Mouse (Mus musculus): ENCODE measurements at regions not wholly inside any gene's neighbourhood (a gene's known extent, or its start where the extent isn't known, plus 50 kb on each side); places are given as distances from the start of the nearest gene placed in this dataset.

DNA sequence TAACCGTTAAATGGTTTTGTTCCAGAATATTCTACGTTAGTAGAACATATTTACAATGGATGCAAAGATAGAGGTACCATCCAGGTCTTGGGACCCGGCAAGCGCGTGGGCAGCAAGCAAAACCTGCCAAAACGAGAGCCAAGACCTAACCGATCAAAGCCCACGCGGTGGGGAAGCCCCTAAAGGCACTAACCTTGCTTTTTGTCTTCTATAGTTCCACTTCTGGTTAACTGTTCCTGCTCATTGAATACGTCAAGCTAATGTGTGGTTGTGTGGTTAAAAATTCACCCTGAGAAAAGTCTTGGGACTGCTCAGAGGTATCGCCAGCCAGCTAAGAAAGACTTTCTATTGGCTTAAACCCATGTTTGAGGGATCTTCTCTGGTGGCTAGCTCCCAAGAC is 55.9 kb upstream of the Cand1 start:
- Histone ChIP-seq H3K4me3 (ENCODE audit: insufficient read depth, poor library complexity, severe bottlenecking) (no peak overlapping the region), H3K79me3 (ENCODE audit: low read depth) (no peaks in the 10 kb centered on the region), H3K36me3 (ENCODE audit: control insufficient read depth, insufficient read depth) (no peaks in the 10 kb centered on the region), H3K79me2 (ENCODE audit: control insufficient read depth, insufficient read depth) (no peaks in the 10 kb centered on the region), H3K27me3 (ENCODE audit: control insufficient read depth, insufficient read depth, insufficient read length) (no peaks in the 10 kb centered on the region), H3ac (ENCODE audit: control insufficient read depth, insufficient read length, low read depth) (no peak overlapping the region)
- TF ChIP-seq CTCF (IDR thresholded peaks at IDR 0.05; ENCODE audit: control insufficient read depth, insufficient read depth, insufficient read length) (no peak), USF1 (IDR thresholded peaks at IDR 0.05; ENCODE audit: low read depth) (no peak), MAX (IDR thresholded peaks at IDR 0.05) (no peak), MYOD1 (IDR thresholded peaks at IDR 0.05; ENCODE audit: control insufficient read depth, insufficient read length, low read depth) (no peak), FOSL1 (IDR thresholded peaks at IDR 0.05; ENCODE audit: insufficient read depth, low read length, poor library complexity, severe bottlenecking) (no peak), MYOG (IDR thresholded peaks at IDR 0.05; ENCODE audit: control insufficient read depth, extremely low read depth, insufficient read length) (no peak), CEBPB (IDR thresholded peaks at IDR 0.05; ENCODE audit: low read depth) (no peak)

GRCm38 (mm10) chr10:119294454-119295149 is 54.7 kb upstream of the Cand1 start:
- TF ChIP-seq CTCF (IDR thresholded peaks at IDR 0.05; ENCODE audit: control insufficient read depth, insufficient read depth, insufficient read length) (peak; percentile 33), CEBPB (IDR thresholded peaks at IDR 0.05; ENCODE audit: low read depth) (no peak)
- no peaks in the 10 kb centered on the region for H3K79me2 ChIP-seq (ENCODE audit: control insufficient read depth, insufficient read depth)
- H3ac ChIP-seq (ENCODE audit: control insufficient read depth, insufficient read length, low read depth): no peak overlapping the region
- no peak overlapping the region for H3K4me3 ChIP-seq (ENCODE audit: insufficient read depth, poor library complexity, severe bottlenecking)
- H3K27me3 ChIP-seq (ENCODE audit: control insufficient read depth, insufficient read depth, insufficient read length): no peaks in the 10 kb centered on the region
- H3K36me3 ChIP-seq (ENCODE audit: control insufficient read depth, insufficient read depth): no peaks in the 10 kb centered on the region
- H3K79me3 ChIP-seq (ENCODE audit: low read depth): no peaks in the 10 kb centered on the region

DNA sequence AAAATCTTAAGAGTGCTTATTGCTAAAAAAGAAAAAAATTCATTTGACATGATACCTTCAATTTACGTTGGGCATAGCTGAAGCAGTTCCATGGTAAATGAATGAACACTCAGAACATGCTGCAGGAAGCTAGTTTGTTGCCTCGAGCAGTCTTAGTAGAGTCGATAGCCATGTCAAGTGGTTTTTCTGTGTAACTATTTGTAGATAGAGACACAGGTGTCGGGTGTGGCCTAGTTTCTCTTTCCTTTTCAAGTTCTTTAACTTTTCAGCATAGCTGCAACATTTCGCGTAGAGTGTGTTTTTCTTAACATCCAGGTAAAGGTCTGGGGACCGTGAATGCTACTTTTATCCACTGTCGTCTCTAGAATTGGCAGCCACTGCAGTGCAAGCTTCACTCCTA is 53.5 kb upstream of the Cand1 start:
- TF ChIP-seq MAX (IDR thresholded peaks at IDR 0.05) (no peak), FOSL1 (IDR thresholded peaks at IDR 0.05; ENCODE audit: insufficient read depth, low read length, poor library complexity, severe bottlenecking) (no peak), MYOD1 (IDR thresholded peaks at IDR 0.05; ENCODE audit: control insufficient read depth, insufficient read length, low read depth) (no peak), USF1 (IDR thresholded peaks at IDR 0.05; ENCODE audit: low read depth) (no peak), MYOG (IDR thresholded peaks at IDR 0.05; ENCODE audit: control insufficient read depth, extremely low read depth, insufficient read length) (no peak), CTCF (IDR thresholded peaks at IDR 0.05; ENCODE audit: control insufficient read depth, insufficient read depth, insufficient read length) (no peak), CEBPB (IDR thresholded peaks at IDR 0.05; ENCODE audit: low read depth) (no peak)
- Histone ChIP-seq H3K4me3 (ENCODE audit: insufficient read depth, poor library complexity, severe bottlenecking) (no peak overlapping the region), H3ac (ENCODE audit: control insufficient read depth, insufficient read length, low read depth) (no peak overlapping the region), H3K79me3 (ENCODE audit: low read depth) (no peaks in the 10 kb centered on the region), H3K27me3 (ENCODE audit: control insufficient read depth, insufficient read depth, insufficient read length) (no peaks in the 10 kb centered on the region), H3K79me2 (ENCODE audit: control insufficient read depth, insufficient read depth) (no peaks in the 10 kb centered on the region), H3K36me3 (ENCODE audit: control insufficient read depth, insufficient read depth) (no peaks in the 10 kb centered on the region)
